Mouse (Mus musculus) lung, postnatal 0 days (tissue): ENCODE results near the gene Tmem87b.

Source experiments
- CTCF ChIP-seq: IDR thresholded peaks from 2 replicates; pipeline ENCODE4 v1.5.1; 2016; ENCODE audit warnings: antibody characterized with exemption, mild to moderate bottlenecking
- EP300 ChIP-seq: IDR thresholded peaks from 2 replicates; pipeline ENCODE4 v1.6.1; 2016; ENCODE audit warnings: antibody characterized with exemption, mild to moderate bottlenecking, control low read depth

- no peak for TF ChIP-seq CTCF
- no peak for TF ChIP-seq EP300
Measured at GRCm38 (mm10) chr2:128839501-128839900, 21.6 kb downstream of the Tmem87b start.
